Mouse (Mus musculus) ES-E14 (cell line): ENCODE measurements at regions not wholly inside any gene's neighbourhood (a gene's known extent, or its start where the extent isn't known, plus 50 kb on each side); places are given as distances from the start of the nearest gene placed in this dataset.

Source experiments
- DNase-seq: peaks from one replicate; pipeline ENCODE4 v3.0.0-alpha.2; 2013; ENCODE audit warnings: low read depth, low spot score
- H3K27ac ChIP-seq: 2 replicates; pipeline ENCODE4 v1.5.1; 2012; ENCODE audit warnings: low read depth, mild to moderate bottlenecking, low read length, moderate library complexity, mixed read lengths; ENCODE audit not compliant: poor library complexity, insufficient read depth, severe bottlenecking
- H3K36me3 ChIP-seq: 2 replicates; pipeline ENCODE4 v1.6.1; 2012; ENCODE audit warnings: mild to moderate bottlenecking, low read length, moderate library complexity, mixed read lengths; ENCODE audit not compliant: control insufficient read depth, poor library complexity, insufficient read depth, severe bottlenecking
- H3K4me1 ChIP-seq, 2 experiments: fragments of 150-350 bp in 1 of 2; sonication (generic) in 1 of 2; 2 replicates each; pipeline ENCODE4 v1.6.1; 2012; ENCODE audit warnings: low read length in 2 of 2, mild to moderate bottlenecking in 1 of 2, mixed read lengths in 1 of 2; ENCODE audit not compliant: control insufficient read depth in 2 of 2, insufficient read depth in 2 of 2, poor library complexity in 1 of 2
- H3K4me3 ChIP-seq, 2 experiments: fragments of 150-350 bp in 1 of 2; sonication (generic) in 1 of 2; 2 replicates each; pipeline ENCODE4 v1.5.1; 2012; ENCODE audit warnings: low read length in 2 of 2, low read depth in 1 of 2, mild to moderate bottlenecking in 1 of 2, mixed read lengths in 1 of 2; ENCODE audit not compliant: insufficient read depth in 1 of 2, poor library complexity in 1 of 2, severe bottlenecking in 1 of 2
- H3K9ac ChIP-seq: 2 replicates; pipeline ENCODE4 v1.6.1; 2012; ENCODE audit warnings: low read depth, mild to moderate bottlenecking, low read length, mixed read lengths; ENCODE audit not compliant: poor library complexity, insufficient read depth, severe bottlenecking
- H3K9me3 ChIP-seq: fragments of 150-350 bp; sonication (generic); 2 replicates; pipeline ENCODE4 v1.6.1; 2012; ENCODE audit warnings: low read depth, mild to moderate bottlenecking, low read length; ENCODE audit not compliant: control insufficient read depth, insufficient read depth
- CHD2 ChIP-seq: IDR thresholded peaks from 2 replicates; pipeline ENCODE4 v1.6.1; 2014; ENCODE audit warnings: mild to moderate bottlenecking, low read depth, low read length, inconsistent platforms
- HCFC1 ChIP-seq: IDR thresholded peaks from 2 replicates; pipeline ENCODE4 v1.6.1; 2012; ENCODE audit warnings: low read length, inconsistent platforms, borderline replicate concordance; ENCODE audit not compliant: insufficient read depth
- MAFK ChIP-seq: IDR thresholded peaks from 2 replicates; pipeline ENCODE4 v1.6.1; 2014; ENCODE audit warnings: mild to moderate bottlenecking, low read depth, low read length, inconsistent platforms; ENCODE audit not compliant: insufficient read depth
- ZC3H11A ChIP-seq: IDR thresholded peaks from 2 replicates; pipeline ENCODE4 v1.6.1; 2012; ENCODE audit warnings: low read depth, mild to moderate bottlenecking, inconsistent platforms, low read length, borderline replicate concordance
- ZNF384 ChIP-seq: IDR thresholded peaks from 2 replicates; pipeline ENCODE4 v1.6.1; 2012; ENCODE audit warnings: low read depth, low read length, inconsistent platforms
- in situ Hi-C, 2 experiments: fragments of 600-800 bp; cut with MboI; formaldehyde crosslinking; loops; one replicate each; pipeline ENCODE4 v1.15.1; 2025; ENCODE audit warnings: low sequenced_read_pairs in 2 of 2, inconsistent platforms in 1 of 2; ENCODE audit not compliant: unreplicated experiment in 2 of 2

- Histone ChIP-seq H3K9ac (no peak overlapping the region), H3K9me3 (no peaks in the 10 kb centered on the region), H3K4me1 (no peaks in the 10 kb centered on the region), H3K4me3 (no peak overlapping the region), H3K27ac (no peak overlapping the region), H3K36me3 (no peaks in the 10 kb centered on the region)
- no peak for TF ChIP-seq ZC3H11A
- TF ChIP-seq MAFK: no peak
- no peak for TF ChIP-seq HCFC1
- no peak for TF ChIP-seq CHD2
- TF ChIP-seq ZNF384: no peak
- in situ Hi-C loops: no loop called here
- no peak for DNase-seq
Measured at GRCm38 (mm10) chr3:19046610-19047009, 581.9 kb downstream of the 1700064H15Rik start.

- H3K9ac ChIP-seq: no peak overlapping the region
- no peak overlapping the region for H3K4me3 ChIP-seq
- H3K9me3 ChIP-seq: no peaks in the 10 kb centered on the region
- no peaks in the 10 kb centered on the region; a peak in 1 of 4 replicates for H3K4me1 ChIP-seq
- no peak for TF ChIP-seq ZC3H11A
- in situ Hi-C loops: loop anchor here in 1 of 2 experiments (25.0 kb wide), 1 partner anchor 1019 kb away; no protein-coding TSS in a partner anchor
- H3K36me3 ChIP-seq: no peaks in the 10 kb centered on the region
- no peak for DNase-seq
- no peak overlapping the region for H3K27ac ChIP-seq
Measured at GRCm38 (mm10) chr3:19055961-19056360, 572.5 kb downstream of the 1700064H15Rik start.

DNA sequence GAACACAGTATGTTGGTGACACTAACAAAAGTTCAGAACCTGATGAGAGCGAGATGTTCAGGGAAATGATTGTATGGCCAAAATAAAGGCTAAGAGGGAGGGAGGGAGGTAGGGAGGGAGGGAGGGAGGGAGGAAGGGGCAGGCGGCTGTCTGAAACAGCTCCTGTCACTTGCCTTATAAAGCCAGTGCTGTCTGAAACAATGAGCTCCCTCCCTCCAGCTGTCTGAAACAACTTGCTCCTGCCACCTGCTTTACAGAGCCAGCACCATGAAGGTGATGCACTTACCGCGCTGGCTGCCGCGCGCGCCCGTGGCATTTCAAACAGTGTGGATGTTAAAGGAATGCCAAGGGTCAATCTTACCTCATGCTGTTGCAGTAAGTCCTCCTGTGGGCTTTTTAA lies 571.9 kb downstream of the 1700064H15Rik start:
- no peaks in the 10 kb centered on the region; a peak in 1 of 4 replicates for H3K4me1 ChIP-seq
- H3K4me3 ChIP-seq: no peak overlapping the region
- DNase-seq: no peak
- H3K9ac ChIP-seq: no peak overlapping the region
- H3K27ac ChIP-seq: no peak overlapping the region
- in situ Hi-C loops: loop anchor here in 1 of 2 experiments (25.0 kb wide), 1 partner anchor 1019 kb away; no protein-coding TSS in a partner anchor
- no peak for TF ChIP-seq CHD2
- no peak for TF ChIP-seq MAFK
- TF ChIP-seq HCFC1: no peak
- TF ChIP-seq ZC3H11A: no peak
- TF ChIP-seq ZNF384: no peak
- no peaks in the 10 kb centered on the region for H3K36me3 ChIP-seq
- H3K9me3 ChIP-seq: no peaks in the 10 kb centered on the region

GRCm38 (mm10) chr3:19059906-19060870 lies 568.3 kb downstream of the 1700064H15Rik start:
- Histone ChIP-seq H3K9ac (no peak overlapping the region), H3K9me3 (no peaks in the 10 kb centered on the region), H3K4me3 (no peak overlapping the region), H3K4me1 (peaks cover 0 to 2% of the 10 kb centered on the region in 2 experiments; a peak in 1 of 4 replicates), H3K27ac (no peak overlapping the region), H3K36me3 (no peaks in the 10 kb centered on the region)
- in situ Hi-C loops: loop anchor here (10.0 to 25.0 kb wide), 2 partner anchors 1015 to 1023 kb away; no protein-coding TSS in a partner anchor
- TF ChIP-seq MAFK (no peak), HCFC1 (no peak), CHD2 (no peak), ZNF384 (no peak), ZC3H11A (no peak)
- DNase-seq: no peak
